Mouse (Mus musculus) c-Kit-positive CD71-positive TER-119-positive erythroid progenitor cells, embryonic 14.5 days (primary cell): ENCODE measurements around the gene Pdlim3.

Experiments used
- DNase-seq: peaks from one replicate; pipeline ENCODE4 v3.0.0-alpha.2; 2013; ENCODE audit warnings: low spot score

Gene Pdlim3

DNA sequence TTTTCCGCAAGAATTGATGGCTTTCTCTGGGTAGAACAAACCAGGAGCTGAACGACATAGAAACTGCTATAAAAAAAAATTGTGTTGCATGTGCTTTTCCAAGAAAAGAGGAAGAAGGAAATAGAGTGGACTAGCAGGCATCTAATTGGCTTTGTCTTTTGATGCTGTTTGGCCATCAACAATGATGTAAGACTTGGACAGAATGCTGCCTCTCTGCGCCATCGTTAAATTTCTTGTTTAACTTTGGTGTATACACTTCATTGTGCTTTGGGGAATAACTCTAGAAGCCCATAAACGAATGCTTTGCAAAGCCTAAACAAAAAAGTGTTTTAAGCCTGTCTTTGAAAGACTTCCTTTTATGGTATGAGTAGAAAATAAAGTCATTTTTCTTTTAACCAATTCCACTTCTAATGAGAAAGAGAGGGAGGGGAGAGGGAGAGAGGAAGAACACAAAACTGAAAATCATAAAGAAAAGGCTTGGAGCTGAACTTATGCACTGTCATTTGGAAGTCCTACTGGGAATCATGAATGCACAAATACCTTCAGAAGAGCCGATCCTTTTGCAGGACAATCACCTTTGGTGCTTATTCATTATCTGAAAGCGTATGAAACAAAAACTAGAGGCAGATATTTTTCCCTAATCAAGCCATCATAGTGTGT, 20.5 kb downstream of the Pdlim3 start:
- no peak for DNase-seq

GRCm38 (mm10) chr8:45906251-45906619, 21.0 kb downstream of the Pdlim3 start:
- DNase-seq: no peak

DNA sequence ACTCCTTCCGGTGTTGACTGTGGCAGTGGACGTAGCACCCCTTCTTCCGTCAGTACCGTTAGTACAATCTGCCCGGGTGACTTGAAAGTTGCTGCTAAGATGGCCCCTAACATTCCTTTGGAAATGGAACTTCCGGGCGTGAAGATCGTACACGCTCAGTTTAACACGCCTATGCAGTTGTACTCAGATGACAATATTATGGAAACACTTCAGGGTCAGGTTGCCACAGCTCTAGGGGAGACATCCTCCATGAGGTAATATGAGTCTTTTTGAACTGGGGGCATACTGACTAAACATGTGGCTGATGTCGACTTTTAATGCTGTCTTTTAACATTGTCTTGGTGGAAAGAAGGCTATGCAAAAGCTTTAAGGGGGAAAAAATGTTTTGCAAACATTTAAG, 28.4 kb downstream of the Pdlim3 start:
- DNase-seq: no peak

GRCm38 (mm10) chr8:45916496-45916895, 31.2 kb downstream of the Pdlim3 start:
- no peak for DNase-seq

DNA sequence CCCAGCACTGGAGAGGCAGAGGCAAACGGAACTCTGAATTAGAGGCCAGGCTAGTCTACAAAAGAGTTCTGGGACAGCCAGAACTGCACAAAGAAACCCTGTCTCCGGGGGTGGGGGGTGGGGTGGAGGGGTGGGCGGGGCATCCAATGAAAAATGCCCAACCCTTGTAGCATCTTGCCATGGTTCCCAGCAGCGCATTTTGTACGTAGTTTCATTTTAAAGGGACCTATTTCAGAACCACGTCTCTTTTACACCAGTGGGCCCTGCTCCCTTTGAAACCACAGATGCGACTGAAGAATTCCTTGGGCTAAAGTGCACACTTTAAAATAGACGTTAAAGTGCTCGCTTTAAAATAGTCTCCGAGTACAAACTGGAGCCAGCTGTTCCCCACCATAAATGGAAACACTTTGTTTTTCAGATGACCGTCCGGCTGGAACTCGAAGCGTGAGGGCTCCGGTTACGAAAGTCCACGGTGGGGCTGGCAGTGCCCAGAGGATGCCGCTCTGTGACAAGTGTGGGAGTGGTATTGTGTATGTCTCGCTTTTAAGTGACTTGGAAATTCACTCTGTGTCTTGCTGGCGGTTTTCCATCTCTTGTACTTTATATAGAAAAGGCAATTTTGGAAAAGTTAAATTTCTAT, 31.9 kb downstream of the Pdlim3 start:
- DNase-seq: no peak

- no peak for DNase-seq
Observed at GRCm38 (mm10) chr8:45918891-45919290, 33.6 kb downstream of the Pdlim3 start.

DNA sequence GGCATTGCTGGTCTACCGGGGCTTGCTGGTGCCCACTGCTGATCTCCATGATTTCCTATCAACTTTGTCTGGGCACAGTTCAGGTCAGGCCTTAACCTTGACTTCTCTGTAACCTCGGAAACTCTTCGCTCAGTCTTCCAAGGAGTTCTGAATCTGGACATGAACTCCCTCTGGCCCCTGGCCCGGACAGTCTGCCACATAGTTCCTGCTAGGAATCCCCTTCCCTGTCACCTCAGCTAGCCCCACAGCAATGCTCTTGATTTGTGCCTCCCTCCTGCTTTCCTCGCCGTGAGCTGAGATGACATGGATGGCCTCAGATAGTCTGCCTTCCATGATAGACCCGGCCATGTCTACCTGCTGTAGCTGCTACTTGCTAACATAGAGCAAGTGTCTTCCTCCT, 35.1 kb downstream of the Pdlim3 start:
- no peak for DNase-seq

GRCm38 (mm10) chr8:45922116-45922515, 36.9 kb downstream of the Pdlim3 start:
- no peak for DNase-seq

DNA sequence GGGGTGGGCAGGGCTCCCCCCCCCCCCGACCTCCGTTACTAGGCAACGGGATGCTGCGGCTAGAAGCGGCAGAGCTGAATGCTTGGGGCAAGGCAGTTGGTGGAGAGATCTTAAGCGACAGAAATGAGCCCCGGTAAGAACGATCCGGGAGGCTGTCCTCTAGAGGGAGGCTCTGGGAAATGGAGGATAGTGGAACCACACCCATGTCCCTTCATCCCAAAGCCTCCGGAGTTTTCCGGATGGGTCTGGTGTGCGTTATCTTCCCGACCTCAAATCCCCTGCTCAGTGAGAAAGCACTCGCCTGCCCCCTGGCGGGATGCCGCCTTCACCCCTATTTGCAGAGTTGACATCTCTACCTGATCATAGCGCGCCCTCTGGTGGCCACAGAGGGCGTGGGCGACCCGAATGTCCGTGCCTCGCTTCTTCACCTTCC, 49.3 kb downstream of the Pdlim3 start, which contains the start of gene Ccdc110:
Ccdc110 (plus strand) TSS at position 38 of the 433 bp plus-strand sequence.
- peak; percentile 71 for DNase-seq

GRCm38 (mm10) chr8:45936986-45937385, 51.7 kb downstream of the Pdlim3 start:
- DNase-seq: no peak

- no peak for DNase-seq
Observed at GRCm38 (mm10) chr8:45946283-45946682, 61.0 kb downstream of the Pdlim3 start.

DNA sequence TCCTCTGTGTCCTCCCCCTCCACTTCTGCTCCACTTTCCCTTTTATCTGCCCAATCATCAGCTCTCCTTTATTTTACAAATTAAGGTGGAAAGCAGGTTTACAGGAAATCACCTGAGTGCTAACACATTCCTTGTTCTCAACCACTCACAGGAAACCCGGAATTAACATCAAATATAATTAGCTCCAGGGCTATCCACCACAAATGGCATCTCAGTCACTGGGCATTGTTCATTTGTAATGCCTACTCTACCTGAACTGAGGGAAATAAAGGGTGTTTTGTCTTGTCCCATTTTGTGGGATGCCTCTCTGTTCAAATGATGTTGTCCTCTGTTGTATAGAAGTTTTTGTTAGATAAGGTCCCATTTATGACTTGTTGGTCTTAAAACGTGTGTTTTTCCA, 65.4 kb downstream of the Pdlim3 start:
- DNase-seq: no peak
